Mouse (Mus musculus) ES-E14 (cell line): Measurements from ENCODE around the gene Eps15l1. TPM values are rescaled to one million over a fixed set of nuclear protein-coding genes. Genes with fewer than 3 reads are reported as not detected.

Experiments used
- DNase-seq: peaks from one replicate; pipeline ENCODE4 v3.0.0-alpha.2; 2013; ENCODE audit warnings: low read depth, low spot score
- H3K27ac ChIP-seq: 2 replicates; pipeline ENCODE4 v1.5.1; 2012; ENCODE audit warnings: low read depth, mild to moderate bottlenecking, low read length, moderate library complexity, mixed read lengths; ENCODE audit not compliant: poor library complexity, insufficient read depth, severe bottlenecking
- H3K36me3 ChIP-seq: 2 replicates; pipeline ENCODE4 v1.6.1; 2012; ENCODE audit warnings: mild to moderate bottlenecking, low read length, moderate library complexity, mixed read lengths; ENCODE audit not compliant: control insufficient read depth, poor library complexity, insufficient read depth, severe bottlenecking
- H3K4me1 ChIP-seq, 2 experiments: fragments of 150-350 bp in 1 of 2; sonication (generic) in 1 of 2; 2 replicates each; pipeline ENCODE4 v1.6.1; 2012; ENCODE audit warnings: low read length in 2 of 2, mild to moderate bottlenecking in 1 of 2, mixed read lengths in 1 of 2; ENCODE audit not compliant: control insufficient read depth in 2 of 2, insufficient read depth in 2 of 2, poor library complexity in 1 of 2
- H3K4me3 ChIP-seq, 2 experiments: fragments of 150-350 bp in 1 of 2; sonication (generic) in 1 of 2; 2 replicates each; pipeline ENCODE4 v1.5.1; 2012; ENCODE audit warnings: low read length in 2 of 2, low read depth in 1 of 2, mild to moderate bottlenecking in 1 of 2, mixed read lengths in 1 of 2; ENCODE audit not compliant: insufficient read depth in 1 of 2, poor library complexity in 1 of 2, severe bottlenecking in 1 of 2
- H3K9ac ChIP-seq: 2 replicates; pipeline ENCODE4 v1.6.1; 2012; ENCODE audit warnings: low read depth, mild to moderate bottlenecking, low read length, mixed read lengths; ENCODE audit not compliant: poor library complexity, insufficient read depth, severe bottlenecking
- H3K9me3 ChIP-seq: fragments of 150-350 bp; sonication (generic); 2 replicates; pipeline ENCODE4 v1.6.1; 2012; ENCODE audit warnings: low read depth, mild to moderate bottlenecking, low read length; ENCODE audit not compliant: control insufficient read depth, insufficient read depth
- CHD2 ChIP-seq: IDR thresholded peaks from 2 replicates; pipeline ENCODE4 v1.6.1; 2014; ENCODE audit warnings: mild to moderate bottlenecking, low read depth, low read length, inconsistent platforms
- HCFC1 ChIP-seq: IDR thresholded peaks from 2 replicates; pipeline ENCODE4 v1.6.1; 2012; ENCODE audit warnings: low read length, inconsistent platforms, borderline replicate concordance; ENCODE audit not compliant: insufficient read depth
- MAFK ChIP-seq: IDR thresholded peaks from 2 replicates; pipeline ENCODE4 v1.6.1; 2014; ENCODE audit warnings: mild to moderate bottlenecking, low read depth, low read length, inconsistent platforms; ENCODE audit not compliant: insufficient read depth
- ZC3H11A ChIP-seq: IDR thresholded peaks from 2 replicates; pipeline ENCODE4 v1.6.1; 2012; ENCODE audit warnings: low read depth, mild to moderate bottlenecking, inconsistent platforms, low read length, borderline replicate concordance
- ZNF384 ChIP-seq: IDR thresholded peaks from 2 replicates; pipeline ENCODE4 v1.6.1; 2012; ENCODE audit warnings: low read depth, low read length, inconsistent platforms
- in situ Hi-C, 2 experiments: fragments of 600-800 bp; cut with MboI; formaldehyde crosslinking; loops; one replicate each; pipeline ENCODE4 v1.15.1; 2025; ENCODE audit warnings: low sequenced_read_pairs in 2 of 2, inconsistent platforms in 1 of 2; ENCODE audit not compliant: unreplicated experiment in 2 of 2
- total RNA-seq: library from RNA; depleted of rRNA; stranded (reverse); fragments of 300-350 nt; gene quantifications from 2 replicates; pipeline ENCODE4 v1.2.3, GENCODE M21; 2012

The Eps15l1 gene
- total RNA-seq, 1 experiment: 41.7 TPM

- TF ChIP-seq MAFK (no peak), ZNF384 (no peak), ZC3H11A (no peak), HCFC1 (no peak), CHD2 (no peak)
- in situ Hi-C loops: no loop called here
- DNase-seq: no peak
- H3K36me3 ChIP-seq: no peaks in the 10 kb centered on the region
- H3K9ac ChIP-seq: no peak overlapping the region; the same call in 1 of the 2 replicates
- peaks cover 14 to 24% of the 10 kb centered on the region in 2 experiments for H3K4me1 ChIP-seq
- no peak overlapping the region for H3K27ac ChIP-seq
- no peaks in the 10 kb centered on the region for H3K9me3 ChIP-seq
- H3K4me3 ChIP-seq: no peak overlapping the region
Observed at GRCm38 (mm10) chr8:72303633-72304032, 117.6 kb downstream of the Eps15l1 start.

- in situ Hi-C loops: no loop called here
- Histone ChIP-seq H3K36me3 (no peaks in the 10 kb centered on the region), H3K27ac (no peak overlapping the region), H3K9me3 (no peaks in the 10 kb centered on the region), H3K4me1 (peaks cover 11 to 21% of the 10 kb centered on the region in 2 experiments), H3K4me3 (no peak overlapping the region), H3K9ac (no peak overlapping the region)
- DNase-seq: no peak
- TF ChIP-seq HCFC1: no peak
- TF ChIP-seq ZNF384: no peak
- TF ChIP-seq CHD2: no peak
- TF ChIP-seq MAFK: no peak
- no peak for TF ChIP-seq ZC3H11A
Observed at GRCm38 (mm10) chr8:72302986-72303612, 118.2 kb downstream of the Eps15l1 start.

- in situ Hi-C loops: no loop called here
- TF ChIP-seq ZNF384 (no peak), ZC3H11A (no peak), HCFC1 (no peak)
- H3K36me3 ChIP-seq: no peaks in the 10 kb centered on the region
- H3K27ac ChIP-seq: no peak overlapping the region
- H3K9me3 ChIP-seq: no peaks in the 10 kb centered on the region
- DNase-seq: no peak
- no peak overlapping the region for H3K4me3 ChIP-seq
- no peak overlapping the region for H3K9ac ChIP-seq
- H3K4me1 ChIP-seq: peaks cover 9 to 15% of the 10 kb centered on the region in 2 experiments; a peak in 3 of 4 replicates
Observed at GRCm38 (mm10) chr8:72301497-72301896, 119.8 kb downstream of the Eps15l1 start.

- Histone ChIP-seq H3K4me1 (peaks cover 9 to 16% of the 10 kb centered on the region in 2 experiments; a peak in 3 of 4 replicates), H3K4me3 (no peak overlapping the region), H3K27ac (no peak overlapping the region), H3K9ac (no peak overlapping the region), H3K9me3 (no peaks in the 10 kb centered on the region), H3K36me3 (no peaks in the 10 kb centered on the region)
- in situ Hi-C loops: no loop called here
- TF ChIP-seq CHD2: no peak
- TF ChIP-seq HCFC1: no peak
- TF ChIP-seq MAFK: no peak
- TF ChIP-seq ZNF384: no peak
- TF ChIP-seq ZC3H11A: no peak
- no peak for DNase-seq
Observed at GRCm38 (mm10) chr8:72300654-72301400, 120.4 kb downstream of the Eps15l1 start.
